Mouse (Mus musculus): Measurements from ENCODE around the gene Cmss1.
A peak's percentile ranks its signal among the peaks of the same experiment; 100 is the strongest.

Cmss1 gene

DNA sequence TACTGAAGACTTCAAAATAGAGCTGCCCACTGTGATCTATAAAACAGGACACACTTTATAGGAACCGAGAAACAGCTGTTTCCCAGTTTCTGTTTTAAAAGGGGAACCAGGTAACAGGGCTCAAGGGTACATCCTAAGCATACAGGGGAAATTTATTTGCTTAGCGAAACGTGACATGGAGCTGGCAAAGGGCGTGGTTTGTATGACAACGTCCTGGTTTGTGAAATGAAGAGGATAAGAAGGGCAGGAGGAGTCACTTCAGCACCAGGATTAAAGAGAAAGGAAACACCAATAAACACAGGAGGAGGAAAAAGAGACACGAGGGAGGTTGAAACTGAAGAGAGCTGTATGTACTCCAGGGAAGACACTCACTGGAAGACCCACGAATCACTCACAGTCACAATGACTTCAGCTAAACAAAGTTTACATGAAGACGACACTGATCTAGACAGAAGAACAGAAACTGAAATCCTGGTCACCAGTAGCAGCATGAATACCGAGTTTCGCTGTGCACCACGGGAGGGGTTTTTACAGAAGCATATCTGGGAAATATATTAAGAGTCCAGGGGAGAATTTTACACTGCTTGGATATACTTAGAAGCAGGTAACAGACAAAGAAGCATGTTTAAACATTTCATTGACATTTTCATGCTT lies 269.8 kb downstream of the Cmss1 start:
- DNase-seq, result no peak

DNA sequence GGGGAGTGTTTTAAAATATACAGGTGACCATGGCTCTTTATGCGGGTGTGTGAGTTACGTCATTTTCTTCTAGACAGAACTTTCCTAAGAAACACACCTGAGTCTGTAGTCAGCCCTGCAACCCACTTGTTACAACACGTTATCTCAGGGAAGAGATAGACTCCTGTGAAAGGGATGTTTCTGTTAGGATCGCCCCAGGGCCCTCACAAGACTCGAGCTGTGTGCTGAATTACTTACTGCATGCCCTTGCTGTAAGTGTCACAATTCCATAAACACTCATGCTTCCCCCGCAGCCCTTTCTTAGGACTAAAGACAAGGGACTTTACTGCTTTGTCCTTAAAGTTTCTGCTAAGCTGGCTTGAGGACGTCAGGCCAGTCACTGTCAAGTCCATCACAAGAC lies 274.4 kb downstream of the Cmss1 start:
- no peak for DNase-seq

DNA sequence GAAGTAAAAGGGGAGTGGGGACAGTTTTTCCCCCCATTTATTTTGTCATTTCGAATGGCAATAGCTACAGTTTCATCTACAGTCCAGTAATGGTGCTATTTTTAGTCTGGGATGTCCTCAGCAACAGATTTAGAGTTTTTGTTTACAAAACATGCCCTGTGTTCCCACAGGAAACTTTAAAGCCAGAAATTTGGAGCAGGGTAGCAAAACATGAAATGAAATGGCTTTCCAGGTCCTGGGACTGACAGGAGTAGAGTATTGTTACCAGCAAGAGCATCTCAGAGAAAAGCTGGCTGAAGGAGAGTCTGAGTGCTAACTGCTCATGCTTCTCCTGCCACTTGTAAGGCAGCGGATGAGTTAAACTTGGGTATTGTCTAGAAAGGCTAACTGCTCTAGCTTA lies 276.6 kb downstream of the Cmss1 start:
- DNase-seq, result no peak

DNA sequence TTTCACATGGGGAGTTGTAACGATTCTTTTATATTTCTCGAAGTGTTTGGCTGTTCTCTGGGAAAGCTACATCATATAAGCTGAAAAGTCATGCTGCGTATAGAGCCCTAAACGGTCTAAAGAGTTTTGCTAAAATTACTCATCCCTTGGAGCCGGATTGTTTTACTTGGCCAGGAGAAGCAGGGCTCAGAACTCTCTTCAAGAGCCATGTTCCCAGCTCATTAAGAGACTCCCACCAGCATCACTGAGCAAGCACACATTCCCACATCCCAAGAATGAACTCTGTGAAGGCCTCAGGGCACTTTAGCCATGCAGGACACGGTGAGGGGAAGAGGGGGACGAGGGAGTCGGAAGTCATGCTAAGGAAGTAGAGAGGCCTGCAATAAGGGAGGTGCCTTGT lies 277.6 kb downstream of the Cmss1 start:
- DNase-seq, result no peak

DNA sequence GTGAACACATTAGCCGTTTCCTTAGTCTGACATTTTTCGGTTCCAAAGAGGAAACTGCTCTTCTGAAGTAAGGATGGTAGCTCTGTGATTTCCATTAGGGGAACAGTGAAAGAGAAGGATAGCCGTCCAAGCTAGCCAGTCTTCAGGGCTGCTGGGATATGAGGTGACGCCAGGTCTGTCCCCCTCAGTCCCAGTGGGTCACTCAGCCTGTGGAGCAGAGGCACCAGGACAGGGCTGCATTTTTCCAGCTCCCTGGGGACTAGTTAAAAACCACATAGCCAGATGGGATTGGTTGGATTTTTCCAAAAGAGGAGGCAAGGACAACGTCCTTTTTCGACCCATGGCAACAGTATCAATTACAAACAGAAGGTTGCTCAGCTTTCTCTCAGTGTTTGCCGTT lies 279.7 kb downstream of the Cmss1 start:
- DNase-seq, result no peak

GRCm38 (mm10) chr16:57319284-57320124 lies 287.2 kb downstream of the Cmss1 start:
- DNase-seq, result no peak

DNA sequence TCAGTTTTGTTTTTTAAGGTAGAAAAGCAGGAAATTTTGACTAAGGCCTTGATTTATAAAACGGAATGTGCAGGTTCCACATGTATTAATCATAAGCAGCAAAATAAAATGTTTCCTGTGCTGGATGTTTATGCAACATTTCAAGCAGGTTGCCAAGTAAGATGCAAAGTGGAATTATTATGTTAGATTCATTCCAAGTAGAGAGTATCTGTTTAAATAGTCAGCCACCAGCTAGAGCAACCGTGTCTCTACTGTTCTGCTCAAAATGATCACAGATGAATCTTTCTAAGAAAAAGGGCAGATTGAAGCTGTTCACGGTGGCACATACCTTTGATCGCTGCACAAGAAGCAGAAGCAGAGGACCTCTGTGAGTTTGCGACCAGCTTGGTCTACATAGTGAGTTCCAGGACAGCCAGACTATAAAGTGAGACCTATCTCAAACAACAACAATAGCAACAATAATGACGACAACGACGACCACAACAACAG lies 288.0 kb downstream of the Cmss1 start:
- no peak for DNase-seq

- DNase-seq, result peak; percentile 27
These were observed 288.6 kb downstream of the Cmss1 start for GRCm38 (mm10) chr16:57317882-57318636.

GRCm38 (mm10) chr16:57317127-57317526 lies 289.5 kb downstream of the Cmss1 start:
- no peak for DNase-seq

- peak; percentile 33 for DNase-seq
These were observed 291.6 kb downstream of the Cmss1 start for GRCm38 (mm10) chr16:57315026-57315425.

DNA sequence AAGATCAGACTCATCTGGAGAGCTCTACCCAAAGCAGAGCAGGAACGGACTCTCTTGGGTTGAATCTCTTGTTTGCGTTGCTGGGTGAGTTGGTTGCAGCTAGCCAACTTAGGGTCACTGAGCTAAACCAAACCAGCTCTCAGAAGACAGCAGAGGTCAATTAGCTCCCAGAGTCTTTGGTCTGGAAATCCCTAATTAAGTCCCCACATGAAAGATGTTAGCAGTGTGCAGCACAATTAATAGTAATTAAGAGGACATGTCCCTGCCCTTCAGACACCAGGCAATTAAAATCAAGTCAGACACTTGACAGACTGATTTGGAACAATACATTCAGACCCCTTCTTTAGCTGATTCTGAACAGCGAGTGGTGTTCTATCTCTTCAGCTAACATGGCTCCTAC lies 292.4 kb downstream of the Cmss1 start:
- no peak for DNase-seq

- no peak for DNase-seq
These were observed 293.2 kb downstream of the Cmss1 start for GRCm38 (mm10) chr16:57313487-57313886.

DNA sequence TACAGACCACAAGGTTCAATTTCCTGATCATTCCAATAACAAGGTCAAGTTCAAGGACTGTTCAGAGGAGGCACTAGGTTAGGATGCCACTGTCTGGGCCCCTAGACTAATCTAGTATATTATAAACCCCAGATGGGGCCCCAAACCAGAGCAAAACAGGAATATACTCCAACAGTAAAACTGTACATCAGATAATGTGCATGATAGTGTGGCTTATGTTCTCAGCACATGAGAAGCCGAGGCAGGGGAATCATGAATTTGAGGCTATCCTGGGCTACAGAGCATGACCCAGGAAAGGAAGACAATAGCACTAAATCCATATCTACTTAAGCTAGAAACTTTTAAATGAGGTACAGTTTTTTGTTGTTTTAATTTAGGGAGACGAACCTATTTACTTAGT lies 294.5 kb downstream of the Cmss1 start:
- no peak for DNase-seq

- no peak for DNase-seq
These were observed 301.2 kb downstream of the Cmss1 start for GRCm38 (mm10) chr16:57305463-57305862.

- no peak for DNase-seq
These were observed 302.9 kb downstream of the Cmss1 start for GRCm38 (mm10) chr16:57303716-57304115.

GRCm38 (mm10) chr16:57302792-57303698 lies 303.6 kb downstream of the Cmss1 start:
- no peak for DNase-seq

DNA sequence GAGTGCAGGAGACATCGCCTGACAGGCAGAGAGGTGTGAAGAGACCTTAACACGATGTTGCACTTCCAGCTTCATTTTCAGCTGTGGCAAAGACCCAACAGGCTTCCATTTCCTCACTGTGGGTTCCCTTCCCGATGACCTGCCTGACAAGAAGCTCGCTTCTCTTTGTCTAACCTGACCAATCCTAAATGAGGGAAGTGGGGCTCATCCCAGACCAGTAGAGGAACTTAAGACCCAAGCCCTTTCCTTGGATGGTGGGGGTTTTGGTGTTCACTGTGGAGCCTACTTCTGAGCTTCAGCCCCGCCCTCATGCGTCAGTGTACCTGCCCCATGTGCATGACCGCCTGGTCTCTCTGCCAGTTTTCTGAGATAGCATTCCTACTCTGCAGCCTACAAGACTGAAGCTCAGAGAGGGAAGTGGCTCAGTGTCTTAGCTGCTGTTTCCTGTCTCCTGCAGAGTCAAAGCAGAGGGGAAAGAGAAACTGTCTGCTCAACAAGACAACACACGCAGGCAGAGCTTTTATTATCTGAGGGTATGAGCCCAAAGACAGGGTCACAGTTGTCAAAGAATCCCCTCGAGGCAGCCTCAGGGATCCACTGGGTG lies 305.1 kb downstream of the Cmss1 start:
- DNase-seq, result no peak

DNA sequence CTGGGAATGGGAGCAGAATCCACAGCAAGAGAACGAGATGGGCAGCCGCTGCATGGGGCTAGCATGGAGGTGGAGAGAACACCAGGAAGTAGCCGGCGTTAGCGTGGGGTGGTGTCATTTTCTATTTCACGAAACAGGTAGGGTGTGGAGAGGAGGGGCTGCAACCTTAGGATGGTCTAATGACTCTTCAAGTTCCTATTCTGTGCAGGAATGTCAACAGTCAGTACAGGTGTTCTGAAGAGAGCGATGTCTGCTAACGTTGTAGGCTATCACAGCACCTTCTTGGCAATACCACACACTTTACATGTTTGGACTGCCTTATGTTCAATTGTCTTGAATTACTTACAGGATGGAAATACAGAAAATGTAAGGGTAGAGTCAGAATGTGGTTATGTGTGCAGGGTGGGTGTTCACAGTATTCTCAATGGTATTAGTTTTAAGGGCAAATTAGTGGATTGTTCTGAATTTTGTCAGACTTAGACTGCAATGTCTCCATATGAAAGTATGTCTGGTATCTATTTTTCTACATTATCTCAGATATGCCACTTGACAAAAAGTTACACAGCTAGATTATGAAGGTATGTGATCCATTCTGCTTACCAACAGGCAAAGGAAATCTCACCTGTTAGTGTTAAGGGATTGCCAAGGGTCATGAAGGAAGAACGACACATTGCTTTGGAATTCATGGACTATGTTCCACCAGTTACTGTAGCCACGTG lies 311.3 kb downstream of the Cmss1 start:
- no peak for DNase-seq

- DNase-seq, result no peak
These were observed 313.9 kb downstream of the Cmss1 start, which contains the start of gene Tmem30c for GRCm38 (mm10) chr16:57292765-57293164. Tmem30c (minus strand) TSS chr16:57292865.

DNA sequence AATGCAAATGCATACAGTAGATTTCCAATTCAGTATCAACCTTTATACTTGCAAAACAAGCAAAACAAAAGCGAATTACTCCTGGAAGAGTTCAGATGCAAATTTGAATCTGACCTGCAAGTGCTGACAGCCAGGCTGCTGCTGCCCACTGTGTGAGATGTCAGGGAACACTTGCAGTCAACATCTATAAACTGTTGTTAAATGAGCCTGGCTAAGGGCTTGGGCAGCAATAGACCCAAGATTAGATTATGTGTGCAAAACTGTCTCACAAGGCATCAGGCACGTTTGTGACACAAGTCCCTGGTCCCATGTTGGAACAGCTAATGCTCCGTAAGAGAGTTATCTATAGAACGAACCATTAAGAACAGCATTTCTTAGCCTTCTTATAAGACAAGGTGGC lies 314.4 kb downstream of the Cmss1 start:
- no peak for DNase-seq

DNA sequence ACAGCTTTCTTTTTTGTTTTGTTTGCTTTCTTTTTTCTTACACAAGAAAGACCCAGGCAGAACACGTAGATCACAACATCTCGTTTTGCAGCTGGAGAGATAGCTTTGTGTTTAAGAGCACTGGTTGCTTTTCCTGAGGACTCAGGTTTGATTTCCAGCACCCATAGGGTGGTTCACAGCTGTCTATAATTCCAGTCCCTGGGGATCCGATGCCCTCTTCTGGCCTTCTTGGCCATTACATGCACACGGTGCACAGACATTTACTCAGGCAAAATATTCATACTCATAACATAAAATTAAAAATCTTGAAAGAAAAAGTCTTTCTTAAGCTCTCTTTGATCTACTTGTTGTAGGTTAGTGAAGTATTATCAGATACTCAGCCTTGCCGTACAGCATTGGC lies 315.0 kb downstream of the Cmss1 start:
- DNase-seq, result no peak

Data from lung, postnatal 14 days (tissue).